Mouse (Mus musculus) cerebellum, adult 11 months (tissue): Measurements from ENCODE around the gene Tcl1b1.
"Not testable (repeated sequence)": the region's sequence is repeated elsewhere in the genome, so short reads cannot be mapped to it uniquely, and the experiment has no call there.

Experiments used
- DNase-seq: peaks from one replicate; pipeline ENCODE4 v3.0.0; 2022

The Tcl1b1 gene

DNA sequence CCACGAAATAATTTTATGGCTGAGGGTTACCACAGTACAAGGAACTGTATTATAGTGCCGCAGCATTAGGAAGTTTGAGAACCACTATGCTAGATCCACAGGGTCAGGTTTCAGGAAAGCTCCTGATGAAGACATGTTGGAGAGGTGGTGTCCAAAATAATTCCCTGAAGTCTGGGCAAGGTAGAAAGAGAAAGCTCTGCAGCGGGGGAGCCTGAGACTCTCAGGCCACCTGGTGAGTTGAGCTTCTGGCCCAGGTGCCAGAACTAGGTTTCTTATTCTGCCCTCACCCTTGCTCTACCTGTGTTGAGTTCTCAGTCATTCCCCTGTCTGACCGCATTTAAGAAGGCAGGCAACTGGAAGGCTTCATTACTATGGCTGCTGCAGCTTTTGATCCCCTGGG, at the start of gene Tcl1b1:
Gene Tcl1b1 (plus strand): TSS at position 301 of the 400 bp plus-strand sequence.
- no peak for DNase-seq

GRCm38 (mm10) chr12:105109812-105110211, 49.7 kb upstream of the Tcl1b1 start:
- no peak for DNase-seq

GRCm38 (mm10) chr12:105112321-105112988, 47.0 kb upstream of the Tcl1b1 start:
- no peak for DNase-seq

DNA sequence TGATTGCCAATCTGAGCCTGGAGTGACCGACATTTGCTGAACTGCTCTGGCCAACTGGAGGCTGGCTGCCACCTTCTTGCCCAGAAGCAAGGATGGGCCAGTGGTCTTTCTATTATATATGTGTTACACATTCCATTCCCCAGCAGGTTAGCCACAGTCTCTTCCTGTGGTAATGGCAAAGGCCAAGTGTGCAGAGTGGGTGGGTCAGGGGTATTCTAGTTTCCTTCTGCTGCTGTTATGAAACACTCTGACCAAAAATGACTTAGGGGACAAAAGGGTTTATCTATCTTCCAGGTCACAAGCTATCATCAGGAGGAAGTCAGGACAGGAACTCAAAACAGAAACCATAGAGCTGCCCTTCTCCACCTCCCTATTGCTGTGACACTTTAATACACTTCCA, 42.8 kb upstream of the Tcl1b1 start:
- DNase-seq, result no peak

GRCm38 (mm10) chr12:105125362-105125761, 34.1 kb upstream of the Tcl1b1 start:
- DNase-seq, result no peak

GRCm38 (mm10) chr12:105126516-105126915, 33.0 kb upstream of the Tcl1b1 start:
- no peak for DNase-seq

DNA sequence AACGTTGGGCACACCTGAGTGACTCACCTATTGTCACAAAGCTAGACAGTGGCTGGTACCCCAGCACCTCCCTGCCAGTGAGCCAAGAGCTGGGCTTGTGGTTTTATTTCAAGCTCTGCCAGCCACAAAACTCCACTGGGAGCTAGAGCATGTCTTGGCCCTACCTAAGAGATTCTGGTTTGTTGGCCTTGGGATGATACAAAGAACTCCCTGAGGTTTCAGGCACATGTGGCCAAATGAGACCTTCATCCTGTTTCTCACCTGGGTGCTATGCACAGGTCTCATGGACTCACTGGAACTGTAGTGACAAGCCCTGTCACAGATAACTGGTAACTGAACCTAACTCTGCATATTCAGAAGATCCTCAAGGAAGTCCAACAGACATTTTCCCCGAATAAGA, 31.9 kb upstream of the Tcl1b1 start:
- DNase-seq, result no peak

GRCm38 (mm10) chr12:105129494-105130205, 29.8 kb upstream of the Tcl1b1 start:
- not testable (repeated sequence) for DNase-seq

DNA sequence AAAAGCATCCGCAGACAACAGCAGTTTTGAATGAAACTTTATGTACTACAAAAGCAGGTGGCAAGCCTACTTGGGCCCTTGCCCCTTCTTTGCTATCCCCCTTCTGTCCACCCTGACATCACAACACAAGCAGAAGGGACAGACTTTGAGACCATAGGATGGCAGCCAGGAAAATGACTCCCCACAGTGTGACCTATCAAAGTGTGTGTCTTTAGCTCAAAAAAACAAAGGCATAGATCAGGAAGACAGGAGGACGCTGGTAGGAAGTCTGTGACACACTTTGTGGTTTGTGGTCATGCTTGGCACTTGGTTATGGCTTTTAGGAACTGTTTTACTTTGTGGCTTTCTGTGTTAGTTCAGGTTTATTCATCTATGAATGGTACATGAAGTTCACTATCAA, 25.3 kb upstream of the Tcl1b1 start:
- not testable (repeated sequence) for DNase-seq

- not testable (repeated sequence) for DNase-seq
Observed at GRCm38 (mm10) chr12:105134826-105135225, 24.7 kb upstream of the Tcl1b1 start.

DNA sequence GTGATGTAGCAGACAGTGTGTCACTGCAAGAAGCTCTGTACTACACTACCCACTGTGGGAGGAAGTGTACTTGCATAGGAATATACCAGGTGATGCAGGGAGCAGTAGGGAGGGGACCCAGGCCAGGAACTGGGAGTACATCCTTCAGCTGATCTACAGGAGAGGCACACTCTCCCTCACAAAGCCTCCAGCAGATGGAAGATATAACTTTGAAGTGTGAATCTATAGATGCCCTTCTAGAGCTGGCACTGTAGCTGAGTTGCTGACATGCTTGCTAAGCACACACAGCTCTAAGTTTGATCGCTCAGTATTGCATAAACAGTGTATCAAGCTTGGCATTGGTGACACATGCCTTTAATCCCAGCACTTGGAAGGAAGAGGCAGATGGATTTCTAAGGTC, 21.8 kb upstream of the Tcl1b1 start:
- not testable (repeated sequence) for DNase-seq

- no peak for DNase-seq
Observed at GRCm38 (mm10) chr12:105143096-105143495, 16.4 kb upstream of the Tcl1b1 start.

GRCm38 (mm10) chr12:105144928-105145327, 14.6 kb upstream of the Tcl1b1 start:
- not testable (repeated sequence) for DNase-seq

DNA sequence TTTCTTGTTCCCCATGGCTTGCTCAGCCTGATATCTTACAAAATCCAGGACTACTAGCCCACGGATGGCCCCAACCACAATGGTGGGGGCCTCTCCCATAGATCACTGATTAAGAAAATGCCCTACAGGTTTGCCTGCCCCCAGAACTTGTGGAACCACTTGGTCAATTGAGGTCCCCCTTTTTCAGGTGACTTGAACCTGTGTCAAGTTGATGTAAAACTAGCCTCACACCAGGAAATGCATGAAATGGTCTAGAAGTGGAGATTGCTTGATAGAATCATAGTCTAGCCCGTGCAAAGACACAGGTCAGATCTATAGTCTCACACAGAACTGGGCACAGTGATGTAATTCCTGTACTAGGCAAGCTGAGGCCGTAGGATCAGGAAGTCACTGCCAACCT, 13.8 kb upstream of the Tcl1b1 start, which contains the start of gene Tcl1b2:
Gene Tcl1b2 (plus strand): TSS at position 301 of the 400 bp plus-strand sequence.
- DNase-seq, result no peak

DNA sequence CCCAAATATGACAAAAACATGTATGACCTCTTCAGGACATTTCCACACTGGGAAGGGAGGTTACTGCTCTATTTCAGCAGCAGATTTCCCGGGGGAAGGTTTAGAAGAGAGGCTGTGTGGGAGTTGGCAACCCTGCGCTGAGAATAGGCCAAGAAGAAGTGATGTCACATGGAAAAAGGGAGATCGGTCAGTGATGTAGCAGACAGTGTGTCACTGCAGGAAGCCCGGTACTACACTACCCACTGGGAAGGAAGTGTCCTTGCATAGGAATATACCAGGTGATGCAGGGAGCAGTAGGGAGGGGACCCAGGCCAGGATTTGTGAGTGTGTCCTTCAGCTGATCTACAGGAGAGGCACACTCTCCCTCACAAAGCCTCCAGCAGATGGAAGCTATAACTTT, 4.2 kb upstream of the Tcl1b1 start:
- DNase-seq, result not testable (repeated sequence)

- no peak for DNase-seq
Observed at GRCm38 (mm10) chr12:105158842-105159241, 648 bp upstream of the Tcl1b1 start.

GRCm38 (mm10) chr12:105166734-105167133, 7.2 kb downstream of the Tcl1b1 start:
- no peak for DNase-seq

DNA sequence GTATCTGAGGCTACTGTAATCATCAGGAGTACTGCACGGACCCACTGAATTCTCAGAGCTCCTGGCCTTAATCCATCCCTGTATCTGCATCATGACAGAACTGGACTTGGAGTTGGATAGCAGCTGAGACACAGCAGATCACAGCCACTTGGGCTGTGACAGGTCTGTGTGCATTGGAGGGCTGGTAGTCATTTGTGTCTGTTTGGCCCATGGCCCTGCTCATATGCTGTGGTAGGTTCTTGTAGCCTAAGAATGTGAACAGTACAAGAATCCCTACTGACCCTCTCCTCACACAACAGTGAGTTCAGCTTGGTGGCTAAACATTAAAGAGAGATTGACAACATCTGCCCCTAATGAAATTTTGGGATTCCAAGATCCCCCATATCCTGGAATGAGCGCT, 13.9 kb downstream of the Tcl1b1 start:
- DNase-seq, result no peak

DNA sequence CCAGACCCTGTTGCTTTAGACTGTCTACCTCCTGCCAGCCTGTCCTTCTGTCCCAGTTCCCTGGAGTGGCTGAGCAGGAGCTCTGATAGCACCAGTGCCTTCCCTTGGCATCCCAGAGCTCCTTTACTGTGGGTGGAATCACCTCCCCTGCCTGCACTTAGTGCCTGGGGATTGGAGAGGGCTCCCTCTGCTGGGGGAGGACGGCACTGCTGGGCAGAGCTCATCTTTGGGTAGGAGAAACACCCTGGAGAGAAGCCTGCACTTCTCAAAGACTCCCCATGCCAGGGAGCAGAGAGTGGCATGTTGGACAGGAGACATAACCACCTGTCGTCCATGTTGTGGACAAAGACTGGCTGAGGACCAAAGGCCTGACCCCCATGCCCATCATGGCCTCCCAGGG, 14.8 kb downstream of the Tcl1b1 start:
- not testable (repeated sequence) for DNase-seq

DNA sequence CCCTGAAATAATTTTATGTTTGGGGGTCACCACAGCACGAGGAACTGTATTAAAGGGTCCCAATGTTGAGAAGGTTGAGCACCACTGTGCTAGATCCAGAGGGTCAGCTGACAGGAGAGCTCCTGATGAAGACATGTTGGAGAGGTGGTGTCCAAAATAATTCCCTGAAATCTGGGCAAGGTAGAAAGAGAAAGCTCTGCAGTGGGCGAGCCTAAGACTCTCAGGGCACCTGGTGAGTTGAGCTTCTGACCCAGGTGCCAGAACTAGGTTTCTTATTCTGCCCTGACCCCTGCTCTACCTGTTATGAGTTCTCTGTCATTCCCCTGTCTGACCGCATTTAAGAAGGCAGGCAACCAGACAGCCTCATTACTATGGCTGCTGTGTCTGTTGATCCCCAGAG, 16.6 kb downstream of the Tcl1b1 start, which contains the start of gene Tcl1b5:
Gene Tcl1b5 (plus strand): TSS at position 301 of the 400 bp plus-strand sequence.
- not testable (repeated sequence) for DNase-seq

GRCm38 (mm10) chr12:105181040-105181644, 21.7 kb downstream of the Tcl1b1 start:
- not testable (repeated sequence) for DNase-seq

DNA sequence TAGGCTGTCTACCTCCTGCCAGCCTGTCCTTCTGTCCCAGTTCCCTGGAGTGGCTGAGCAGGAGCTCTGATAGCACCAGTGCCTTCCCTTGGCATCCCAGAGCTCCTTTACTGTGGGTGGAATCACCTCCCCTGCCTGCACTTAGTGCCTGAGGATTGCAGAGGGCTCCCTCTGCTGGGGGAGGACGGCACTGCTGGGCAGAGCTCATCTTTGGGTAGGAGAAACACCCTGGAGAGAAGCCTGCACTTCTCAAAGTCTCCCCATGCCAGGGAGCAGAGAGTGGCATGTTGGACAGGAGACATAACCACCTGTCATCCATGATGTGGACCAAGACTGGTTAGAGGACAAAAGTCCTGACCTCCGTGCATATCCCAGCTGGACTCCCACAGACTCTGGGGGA, 29.5 kb downstream of the Tcl1b1 start:
- DNase-seq, result not testable (repeated sequence)

GRCm38 (mm10) chr12:105190743-105191142, 31.3 kb downstream of the Tcl1b1 start, which contains the start of gene Tcl1b3:
Gene Tcl1b3, plus strand, starts transcription at chr12:105191043.
- not testable (repeated sequence) for DNase-seq
